Mouse (Mus musculus) natural killer cell, adult 2 months (primary cell): Measurements from ENCODE around the gene Mrps16.

ENCODE experiments used
- DNase-seq, 2 experiments: peaks; one replicate each; pipeline ENCODE4 v3.0.0; 2022; ENCODE audit warnings: low spot score in 2 of 2

The Mrps16 gene

GRCm38 (mm10) chr14:20368271-20368670 is 25.2 kb downstream of the Mrps16 start:
- DNase-seq = no peak

GRCm38 (mm10) chr14:20363230-20363629 is 30.2 kb downstream of the Mrps16 start:
- DNase-seq = no peak

- peak; percentile 92 to 94 for DNase-seq
These were observed 45.4 kb downstream of the Mrps16 start, which contains the start of the genes Ecd and Fam149b for GRCm38 (mm10) chr14:20347991-20348541. Ecd (minus strand) TSS chr14:20348121. Fam149b (plus strand) TSS chr14:20348162.

GRCm38 (mm10) chr14:20347441-20347990 is 45.9 kb downstream of the Mrps16 start:
- no peak for DNase-seq

- DNase-seq = no peak
These were observed 47.5 kb downstream of the Mrps16 start for GRCm38 (mm10) chr14:20345885-20346284.

- DNase-seq = peak in 1 of 2 experiments; percentile 35
These were observed 52.6 kb downstream of the Mrps16 start for GRCm38 (mm10) chr14:20340866-20341265.

- peak in 1 of 2 experiments; percentile 51 for DNase-seq
These were observed 53.3 kb downstream of the Mrps16 start for GRCm38 (mm10) chr14:20340149-20340548.

- DNase-seq = no peak
These were observed 54.0 kb downstream of the Mrps16 start for GRCm38 (mm10) chr14:20339415-20339814.
